Mouse (Mus musculus) neural tube, embryonic 11.5 days (tissue): Measurements from ENCODE around the gene Usp36. TPM values are rescaled to one million over a fixed set of nuclear protein-coding genes. Genes with fewer than 3 reads are reported as not detected.

Experiments used
- ATAC-seq: fragments of 200-750 bp; cut with Nextera tagmentation; 2 replicates; pipeline ENCODE4 v1.8.0; 2017; ENCODE audit warnings: moderate number of reproducible peaks, mild to moderate bottlenecking, moderate TSS enrichment, moderate library complexity; ENCODE audit not compliant: insufficient read depth, low FRiP score, low TSS enrichment
- DNase-seq: peaks from one replicate; pipeline ENCODE4 v3.0.0-alpha.2; 2015; ENCODE audit warnings: low spot score
- H3K27ac ChIP-seq: fragments of 300-500 bp; sonication (generic); 2 replicates; pipeline ENCODE4 v1.5.1; 2014; ENCODE audit warnings: low read depth, mild to moderate bottlenecking, low read length
- H3K27me3 ChIP-seq: fragments of 300-500 bp; sonication (generic); 2 replicates; pipeline ENCODE4 v1.6.1; 2014; ENCODE audit warnings: mild to moderate bottlenecking, low read length, mixed read lengths; ENCODE audit not compliant: control insufficient read depth, insufficient read depth
- H3K36me3 ChIP-seq: fragments of 300-500 bp; sonication (generic); 2 replicates; pipeline ENCODE4 v1.6.1; 2014; ENCODE audit warnings: mild to moderate bottlenecking, low read length, moderate library complexity, mixed read lengths; ENCODE audit not compliant: control insufficient read depth, insufficient read depth
- H3K4me1 ChIP-seq: fragments of 300-500 bp; sonication (generic); 2 replicates; pipeline ENCODE4 v1.6.1; 2014; ENCODE audit warnings: low read length, mixed read lengths; ENCODE audit not compliant: control insufficient read depth, insufficient read depth
- H3K4me2 ChIP-seq: fragments of 300-500 bp; sonication (generic); 2 replicates; pipeline ENCODE4 v1.6.1; 2014; ENCODE audit warnings: low read depth, mild to moderate bottlenecking, moderate library complexity
- H3K4me3 ChIP-seq: fragments of 300-500 bp; sonication (generic); 2 replicates; pipeline ENCODE4 v1.5.1; 2014; ENCODE audit warnings: low read depth, low read length
- H3K9ac ChIP-seq: fragments of 300-500 bp; sonication (generic); 2 replicates; pipeline ENCODE4 v1.6.1; 2014; ENCODE audit warnings: mild to moderate bottlenecking, low read length
- H3K9me3 ChIP-seq: fragments of 300-500 bp; sonication (generic); 2 replicates; pipeline ENCODE4 v1.6.1; 2016; ENCODE audit warnings: low read length; ENCODE audit not compliant: control insufficient read depth
- WGBS: fragments of 180-500 bp; shearing (Covaris S2); extraction: QIAGEN DNeasy Blood & Tissue Kit; methylation state at CpG from one replicate; pipeline ENCODE4 v1.1.7; 2014; 5-methylcytosine and 5-hydroxymethylcytosine counted together
- polyA plus RNA-seq: library from polyadenylated mRNA; unstranded; fragments of >200 nt; fragmentation: Nextera tagmentation; extraction: Ambion mirVana; gene quantifications from 2 replicates; pipeline ENCODE4 v1.2.1, GENCODE M21; 2014

Usp36 gene
- polyA plus RNA-seq, 1 experiment from 2014 or later, result 11.5 TPM

- Histone ChIP-seq H3K27me3 (no peaks in the 10 kb centered on the region), H3K4me2 (no peak overlapping the region), H3K9me3 (no peaks in the 10 kb centered on the region), H3K27ac (peak overlapping the region; percentile 49), H3K4me3 (no peak overlapping the region), H3K9ac (no peak overlapping the region), H3K36me3 (no peaks in the 10 kb centered on the region), H3K4me1 (peaks cover 18% of the 10 kb centered on the region)
- ATAC-seq (no peak), DNase-seq (no peak)
- 87% methylated on average over 4 of the region's 4 CpGs for WGBS
Measured at GRCm38 (mm10) chr11:118240388-118240787, 49.7 kb downstream of the Usp36 start.

- H3K27me3 ChIP-seq, result no peaks in the 10 kb centered on the region
- DNase-seq (peak; percentile 60), ATAC-seq (no peak)
- peaks cover 18% of the 10 kb centered on the region for H3K4me1 ChIP-seq
- H3K4me3 ChIP-seq, result no peak overlapping the region
- 47% methylated on average over 14 of the region's 14 CpGs for WGBS
- peak overlapping the region; percentile 49 for H3K27ac ChIP-seq
- no peak overlapping the region for H3K4me2 ChIP-seq
- H3K36me3 ChIP-seq, result no peaks in the 10 kb centered on the region
- no peak overlapping the region for H3K9ac ChIP-seq
- no peaks in the 10 kb centered on the region for H3K9me3 ChIP-seq
Measured at GRCm38 (mm10) chr11:118239281-118240198, 50.5 kb downstream of the Usp36 start.

GRCm38 (mm10) chr11:118236520-118237190 is 53.4 kb downstream of the Usp36 start:
- Histone ChIP-seq H3K4me1 (peaks cover 18% of the 10 kb centered on the region), H3K4me2 (no peak overlapping the region), H3K9me3 (no peaks in the 10 kb centered on the region), H3K4me3 (no peak overlapping the region), H3K36me3 (no peaks in the 10 kb centered on the region), H3K27ac (0 out of 2 replicates have a peak overlapping the region, but pooled peaks have one; percentile 6), H3K9ac (no peak overlapping the region), H3K27me3 (no peaks in the 10 kb centered on the region)
- ATAC-seq (no peak), DNase-seq (no peak)
- 68% methylated on average over 6 of the region's 6 CpGs for WGBS

GRCm38 (mm10) chr11:118234929-118235328 is 55.1 kb downstream of the Usp36 start:
- WGBS, result 76% methylated on average over 7 of the region's 7 CpGs
- peaks cover 16% of the 10 kb centered on the region for H3K4me1 ChIP-seq
- no peak overlapping the region for H3K4me2 ChIP-seq
- no peaks in the 10 kb centered on the region for H3K27me3 ChIP-seq
- ATAC-seq, result no peak
- H3K9me3 ChIP-seq, result no peaks in the 10 kb centered on the region
- H3K9ac ChIP-seq, result no peak overlapping the region
- H3K36me3 ChIP-seq, result no peaks in the 10 kb centered on the region
- no peak for DNase-seq
- H3K4me3 ChIP-seq, result no peak overlapping the region
- no peak overlapping the region for H3K27ac ChIP-seq

GRCm38 (mm10) chr11:118234500-118234899 is 55.5 kb downstream of the Usp36 start:
- Histone ChIP-seq H3K9ac (no peak overlapping the region), H3K36me3 (no peaks in the 10 kb centered on the region), H3K4me3 (no peak overlapping the region), H3K27ac (no peak overlapping the region), H3K27me3 (no peaks in the 10 kb centered on the region), H3K9me3 (no peaks in the 10 kb centered on the region), H3K4me1 (peaks cover 12% of the 10 kb centered on the region), H3K4me2 (no peak overlapping the region)
- WGBS, result 75% methylated on average over 6 of the region's 6 CpGs
- DNase-seq (no peak), ATAC-seq (no peak)

- H3K4me3 ChIP-seq, result no peak overlapping the region
- no peak for ATAC-seq
- H3K27me3 ChIP-seq, result no peaks in the 10 kb centered on the region
- H3K4me2 ChIP-seq, result no peak overlapping the region
- no peak overlapping the region for H3K27ac ChIP-seq
- H3K9ac ChIP-seq, result no peak overlapping the region
- DNase-seq, result no peak
- 77% methylated on average over 3 of the region's 3 CpGs for WGBS
- H3K9me3 ChIP-seq, result no peaks in the 10 kb centered on the region
- peaks cover 9% of the 10 kb centered on the region; the same call in 1 of the 2 replicates for H3K4me1 ChIP-seq
- H3K36me3 ChIP-seq, result no peaks in the 10 kb centered on the region
Measured at GRCm38 (mm10) chr11:118233924-118234323, 56.1 kb downstream of the Usp36 start.

GRCm38 (mm10) chr11:118232314-118232831 is 57.7 kb downstream of the Usp36 start:
- no peak for ATAC-seq
- no peak overlapping the region for H3K27ac ChIP-seq
- H3K9ac ChIP-seq, result no peak overlapping the region
- DNase-seq, result no peak
- no peaks in the 10 kb centered on the region for H3K36me3 ChIP-seq
- H3K4me3 ChIP-seq, result no peak overlapping the region
- no peaks in the 10 kb centered on the region for H3K9me3 ChIP-seq
- peaks cover 8% of the 10 kb centered on the region; the same call in 1 of the 2 replicates for H3K4me1 ChIP-seq
- H3K27me3 ChIP-seq, result no peaks in the 10 kb centered on the region
- H3K4me2 ChIP-seq, result no peak overlapping the region
- WGBS, result 49% methylated on average over 7 of the region's 7 CpGs

- no peak overlapping the region for H3K4me3 ChIP-seq
- H3K9me3 ChIP-seq, result no peaks in the 10 kb centered on the region
- H3K36me3 ChIP-seq, result no peaks in the 10 kb centered on the region
- no peaks in the 10 kb centered on the region for H3K4me1 ChIP-seq
- no peaks in the 10 kb centered on the region for H3K27me3 ChIP-seq
- H3K9ac ChIP-seq, result no peak overlapping the region
- WGBS, result 95% methylated on average over 5 of the region's 5 CpGs
- no peak overlapping the region for H3K4me2 ChIP-seq
- ATAC-seq, result no peak
- DNase-seq, result no peak
- no peak overlapping the region for H3K27ac ChIP-seq
Measured at GRCm38 (mm10) chr11:118229941-118230340, 60.1 kb downstream of the Usp36 start.
